Mouse (Mus musculus) heart, embryonic 12.5 days (tissue): ENCODE results near the gene Vps35l. TPM values are rescaled to one million over a fixed set of nuclear protein-coding genes. Genes with fewer than 3 reads are reported as not detected.

Source experiments
- ATAC-seq: fragments of 200-750 bp; cut with Nextera tagmentation; 2 replicates; pipeline ENCODE4 v1.8.0; 2017; ENCODE audit warnings: moderate TSS enrichment, moderate library complexity; ENCODE audit not compliant: insufficient number of reproducible peaks, low FRiP score
- H3K27ac ChIP-seq: fragments of 300-500 bp; sonication (generic); 2 replicates; pipeline ENCODE4 v1.5.1; 2016; ENCODE audit warnings: mild to moderate bottlenecking, moderate library complexity; ENCODE audit not compliant: poor library complexity, severe bottlenecking
- H3K27me3 ChIP-seq: fragments of 300-500 bp; sonication (generic); replicated peaks from 2 replicates; pipeline ENCODE4 v1.6.1; 2016; ENCODE audit warnings: mild to moderate bottlenecking, moderate library complexity
- H3K36me3 ChIP-seq: fragments of 300-500 bp; sonication (generic); 2 replicates; pipeline ENCODE4 v1.6.1; 2016; ENCODE audit warnings: mild to moderate bottlenecking, moderate library complexity
- H3K4me1 ChIP-seq: fragments of 300-500 bp; sonication (generic); replicated peaks from 2 replicates; pipeline ENCODE4 v1.6.1; 2016; ENCODE audit warnings: mild to moderate bottlenecking
- H3K4me2 ChIP-seq: fragments of 300-500 bp; sonication (generic); 2 replicates; pipeline ENCODE4 v1.6.1; 2016; ENCODE audit warnings: mild to moderate bottlenecking, moderate library complexity
- H3K4me3 ChIP-seq: fragments of 300-500 bp; sonication (generic); 2 replicates; pipeline ENCODE4 v1.5.1; 2016; ENCODE audit warnings: mild to moderate bottlenecking
- H3K9ac ChIP-seq: fragments of 300-500 bp; sonication (generic); 2 replicates; pipeline ENCODE4 v1.6.1; 2016; ENCODE audit warnings: mild to moderate bottlenecking, moderate library complexity
- H3K9me3 ChIP-seq: fragments of 300-500 bp; sonication (generic); replicated peaks from 2 replicates; pipeline ENCODE4 v1.6.1; 2016; ENCODE audit warnings: mild to moderate bottlenecking, moderate library complexity
- WGBS: fragments of 180-500 bp; shearing (Covaris S2); methylation state at CpG from one replicate; pipeline ENCODE4 v1.1.7; 2016; 5-methylcytosine and 5-hydroxymethylcytosine counted together
- polyA plus RNA-seq: library from polyadenylated mRNA; unstranded; fragments of >200 nt; fragmentation: Nextera tagmentation; extraction: Ambion mirVana; gene quantifications from 2 replicates; pipeline ENCODE4 v1.2.1, GENCODE M21; 2016

Gene Vps35l
- polyA plus RNA-seq, 1 experiment from 2014 or later = 55.7 TPM

GRCm38 (mm10) chr7:118821356-118821755, 81.3 kb downstream of the Vps35l start:
- Histone ChIP-seq H3K27me3 (no peaks in the 10 kb centered on the region), H3K9ac (0 out of 2 replicates have a peak overlapping the region, but pooled peaks have one; percentile 15), H3K4me3 (no peak overlapping the region), H3K4me1 (peaks cover 9% of the 10 kb centered on the region), H3K27ac (no peak overlapping the region), H3K9me3 (no peaks in the 10 kb centered on the region), H3K36me3 (peaks cover 38% of the 10 kb centered on the region), H3K4me2 (no peak overlapping the region)
- ATAC-seq = no peak
- 56% methylated on average over 7 of the region's 7 CpGs for WGBS

DNA sequence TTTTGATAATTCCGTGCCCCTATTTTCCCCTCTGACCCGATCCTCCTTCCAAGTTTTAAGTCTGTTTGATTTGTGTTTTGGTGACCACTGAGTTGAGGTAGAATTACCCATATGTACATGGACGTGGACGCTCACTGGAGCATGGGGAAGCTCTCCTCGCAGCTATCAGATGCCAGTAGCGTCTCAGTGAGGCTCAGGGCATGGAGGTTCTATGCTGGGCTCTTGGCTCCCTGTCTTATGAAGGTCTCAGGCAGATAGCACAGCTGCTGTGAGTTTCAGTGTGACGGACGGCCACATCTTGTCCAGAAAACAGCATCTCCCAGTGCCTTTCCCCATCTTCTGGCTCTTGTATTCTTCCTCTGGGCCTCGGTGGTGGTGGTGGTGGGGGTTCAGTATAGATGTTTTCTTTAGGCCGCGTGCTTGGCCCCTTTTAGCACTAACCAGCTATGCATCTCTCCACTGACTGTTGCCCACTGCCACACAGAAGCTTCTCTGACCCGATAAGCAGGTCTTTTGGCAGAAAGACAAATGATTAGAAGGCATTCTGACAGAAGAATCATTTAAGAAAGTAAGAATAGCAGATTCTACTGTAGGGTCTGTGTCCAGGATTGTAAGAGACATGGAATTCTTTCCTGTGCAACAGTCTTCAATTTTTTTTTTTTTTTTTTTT, 82.0 kb downstream of the Vps35l start:
- no peak for ATAC-seq
- Histone ChIP-seq H3K36me3 (peaks cover 38% of the 10 kb centered on the region), H3K4me1 (peaks cover 9% of the 10 kb centered on the region), H3K4me2 (no peak overlapping the region), H3K9me3 (no peaks in the 10 kb centered on the region), H3K27me3 (no peaks in the 10 kb centered on the region), H3K4me3 (no peak overlapping the region), H3K27ac (no peak overlapping the region), H3K9ac (no peak overlapping the region)
- WGBS = 81% methylated on average over 12 of the region's 12 CpGs

DNA sequence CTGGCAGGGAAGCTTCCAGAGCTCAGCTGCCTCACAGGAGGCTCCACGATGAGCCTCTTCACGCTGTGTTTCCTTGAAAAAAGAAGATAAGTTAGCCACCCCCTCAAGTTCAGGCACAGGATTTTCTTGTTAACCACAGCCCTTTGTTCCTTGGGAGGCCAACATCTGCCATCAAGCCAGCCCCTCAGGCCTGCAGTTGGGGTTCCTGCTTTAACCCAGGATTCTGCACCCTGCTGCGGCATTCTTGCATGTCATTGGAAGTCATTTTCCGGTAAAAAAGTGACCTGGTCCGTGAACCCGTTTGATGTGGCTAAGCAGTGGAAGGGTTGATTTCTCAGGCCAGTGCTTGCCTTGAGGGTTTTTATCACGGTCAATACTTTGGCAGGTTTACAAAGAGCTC, 84.4 kb downstream of the Vps35l start:
- ATAC-seq = no peak
- Histone ChIP-seq H3K27me3 (no peaks in the 10 kb centered on the region), H3K4me1 (peaks cover 9% of the 10 kb centered on the region), H3K4me2 (no peak overlapping the region), H3K9ac (no peak overlapping the region), H3K36me3 (peaks cover 28% of the 10 kb centered on the region), H3K27ac (no peak overlapping the region), H3K4me3 (no peak overlapping the region), H3K9me3 (no peaks in the 10 kb centered on the region)
- WGBS = 72% methylated on average over 7 of the region's 7 CpGs

GRCm38 (mm10) chr7:118827975-118828416, 88.0 kb downstream of the Vps35l start:
- 0 out of 2 replicates have a peak, but pooled peaks have one; percentile 48 for ATAC-seq
- H3K4me1 ChIP-seq = no peaks in the 10 kb centered on the region
- H3K27me3 ChIP-seq = no peaks in the 10 kb centered on the region
- H3K36me3 ChIP-seq = peaks cover 39% of the 10 kb centered on the region
- no peaks in the 10 kb centered on the region for H3K9me3 ChIP-seq
- H3K9ac ChIP-seq = no peak overlapping the region
- no peak overlapping the region for H3K4me2 ChIP-seq
- no peak overlapping the region for H3K4me3 ChIP-seq
- 67% methylated on average over 5 of the region's 5 CpGs for WGBS
- no peak overlapping the region for H3K27ac ChIP-seq

DNA sequence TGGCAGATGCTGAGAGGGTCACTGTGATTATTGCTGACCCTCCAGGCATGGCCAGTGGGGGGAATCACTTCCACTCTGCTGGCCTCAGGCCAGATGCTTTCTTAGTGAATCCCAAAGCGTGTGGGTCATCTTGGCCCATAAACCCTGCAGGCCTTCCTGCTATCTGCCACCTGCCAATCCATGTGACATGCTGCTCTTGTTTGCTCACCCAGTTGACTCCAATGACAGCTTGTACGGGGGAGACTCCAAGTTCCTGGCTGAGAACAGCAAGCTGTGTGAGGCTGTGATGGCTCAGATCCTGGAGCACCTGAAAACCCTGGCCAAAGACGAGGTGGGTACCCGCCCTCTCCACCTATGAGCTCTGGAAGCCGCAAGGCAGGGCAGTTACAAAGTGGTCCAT, 97.9 kb downstream of the Vps35l start:
- Histone ChIP-seq H3K36me3 (peaks cover 83% of the 10 kb centered on the region), H3K27ac (no peak overlapping the region), H3K4me1 (no peaks in the 10 kb centered on the region), H3K9me3 (no peaks in the 10 kb centered on the region; the same call in 1 of the 2 replicates), H3K9ac (no peak overlapping the region), H3K4me3 (no peak overlapping the region), H3K4me2 (no peak overlapping the region), H3K27me3 (no peaks in the 10 kb centered on the region)
- no peak for ATAC-seq
- 75% methylated on average over 5 of the region's 5 CpGs for WGBS

DNA sequence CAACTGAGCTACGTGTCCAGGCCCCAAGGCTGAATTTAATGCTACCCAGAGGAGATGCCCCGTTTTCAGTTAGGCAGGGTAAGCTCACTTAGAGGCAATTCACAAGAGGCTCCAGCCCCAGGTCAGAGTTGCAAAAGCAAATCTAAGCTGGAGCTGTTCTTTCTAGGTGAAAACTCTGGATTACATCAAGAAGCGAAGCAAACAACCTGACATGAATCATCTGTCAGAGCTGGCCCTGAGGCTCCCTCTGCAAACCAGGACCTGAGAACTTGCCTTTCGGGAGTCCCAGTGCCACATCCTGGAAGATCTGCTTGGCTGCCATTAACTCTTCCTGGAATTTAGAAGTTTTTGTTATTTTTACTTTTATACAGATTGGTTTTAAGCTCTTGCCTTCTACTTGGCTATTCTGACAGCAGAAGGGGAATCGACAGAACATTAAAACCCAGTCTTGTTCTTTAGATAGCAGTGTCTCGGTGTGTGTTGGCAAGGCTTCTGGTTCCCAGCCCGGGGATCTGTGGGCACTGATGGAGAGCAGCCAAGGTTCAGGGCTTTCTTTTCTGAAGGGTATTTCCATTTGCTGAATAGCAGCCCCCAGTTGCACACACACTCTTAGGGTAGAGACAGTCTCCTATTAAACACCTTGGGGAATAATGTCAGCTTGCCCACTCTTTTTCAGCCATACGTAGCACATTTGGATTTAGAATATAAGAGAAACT, 101.2 kb downstream of the Vps35l start:
- Histone ChIP-seq H3K9me3 (no peaks in the 10 kb centered on the region; the same call in 1 of the 2 replicates), H3K4me3 (no peak overlapping the region), H3K4me2 (no peak overlapping the region), H3K4me1 (no peaks in the 10 kb centered on the region), H3K27ac (peak overlapping the region; percentile 7; the same call in 1 of the 2 replicates), H3K36me3 (peaks cover 84% of the 10 kb centered on the region), H3K9ac (no peak overlapping the region), H3K27me3 (no peaks in the 10 kb centered on the region)
- 68% methylated on average over 8 of the region's 8 CpGs for WGBS
- no peak for ATAC-seq

GRCm38 (mm10) chr7:118841796-118842195, 101.8 kb downstream of the Vps35l start:
- no peaks in the 10 kb centered on the region; the same call in 1 of the 2 replicates for H3K9me3 ChIP-seq
- H3K4me2 ChIP-seq = no peak overlapping the region
- no peaks in the 10 kb centered on the region for H3K27me3 ChIP-seq
- no peak overlapping the region for H3K27ac ChIP-seq
- no peak overlapping the region for H3K9ac ChIP-seq
- no peaks in the 10 kb centered on the region for H3K4me1 ChIP-seq
- ATAC-seq = no peak
- 53% methylated on average over 1 of the region's 1 CpGs for WGBS
- H3K36me3 ChIP-seq = peaks cover 84% of the 10 kb centered on the region
- no peak overlapping the region for H3K4me3 ChIP-seq

GRCm38 (mm10) chr7:118842938-118843337, 102.9 kb downstream of the Vps35l start:
- Histone ChIP-seq H3K4me3 (no peak overlapping the region), H3K4me2 (no peak overlapping the region), H3K9ac (no peak overlapping the region), H3K27me3 (no peaks in the 10 kb centered on the region), H3K4me1 (peaks cover 2% of the 10 kb centered on the region), H3K9me3 (no peaks in the 10 kb centered on the region; the same call in 1 of the 2 replicates), H3K27ac (no peak overlapping the region), H3K36me3 (peaks cover 84% of the 10 kb centered on the region)
- ATAC-seq = no peak
- 74% methylated on average over 4 of the region's 4 CpGs for WGBS

DNA sequence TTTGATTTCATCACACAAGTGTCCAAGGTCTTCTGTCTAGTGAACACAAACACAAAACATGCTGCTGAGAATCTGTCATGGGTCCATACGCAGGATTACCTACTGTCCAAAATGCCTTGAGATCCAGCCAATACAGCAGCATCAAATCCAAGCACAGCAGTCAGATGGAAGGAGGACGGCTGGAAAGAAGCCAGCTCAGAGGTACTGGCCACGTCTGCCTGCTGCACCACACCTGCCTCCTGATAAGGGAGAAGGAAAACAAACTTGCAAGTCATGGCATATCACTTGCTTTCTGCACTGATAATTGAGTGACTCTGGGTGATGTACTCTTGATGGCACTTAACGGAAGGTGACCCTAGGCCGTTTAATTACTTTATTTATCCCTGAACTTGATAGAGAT, 105.1 kb downstream of the Vps35l start:
- H3K4me1 ChIP-seq = peaks cover 24% of the 10 kb centered on the region
- H3K27me3 ChIP-seq = no peaks in the 10 kb centered on the region
- H3K9ac ChIP-seq = no peak overlapping the region
- H3K36me3 ChIP-seq = peaks cover 89% of the 10 kb centered on the region
- 62% methylated on average over 5 of the region's 5 CpGs for WGBS
- ATAC-seq = no peak
- H3K9me3 ChIP-seq = no peaks in the 10 kb centered on the region
- H3K4me3 ChIP-seq = no peak overlapping the region
- H3K4me2 ChIP-seq = no peak overlapping the region
- H3K27ac ChIP-seq = no peak overlapping the region

GRCm38 (mm10) chr7:118846329-118846728, 106.3 kb downstream of the Vps35l start:
- Histone ChIP-seq H3K27ac (no peak overlapping the region), H3K36me3 (peaks cover 93% of the 10 kb centered on the region), H3K4me3 (no peak overlapping the region), H3K27me3 (no peaks in the 10 kb centered on the region), H3K4me2 (no peak overlapping the region), H3K4me1 (peaks cover 36% of the 10 kb centered on the region), H3K9me3 (no peaks in the 10 kb centered on the region), H3K9ac (no peak overlapping the region)
- 90% methylated on average over 4 of the region's 4 CpGs for WGBS
- ATAC-seq = no peak

DNA sequence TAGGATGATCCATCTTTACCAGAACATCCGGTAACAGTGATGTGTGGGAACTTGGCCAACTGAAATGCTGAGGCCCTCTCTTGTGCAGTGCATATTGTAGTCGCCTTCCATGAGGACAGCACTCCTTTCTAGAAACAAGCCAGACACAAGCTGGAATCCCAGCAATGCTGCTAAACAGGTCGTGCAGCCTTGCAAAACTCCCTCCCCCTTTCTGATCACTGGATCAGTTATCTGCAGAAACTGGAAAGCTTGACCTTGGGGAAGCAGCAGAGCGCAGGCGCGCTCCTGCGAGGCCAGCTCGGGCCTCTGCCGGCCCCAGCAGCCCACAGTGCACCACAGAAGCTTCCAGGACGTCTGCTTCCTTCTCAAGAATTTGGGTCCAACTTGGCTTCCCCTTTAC, 108.8 kb downstream of the Vps35l start:
- peak overlapping the region; percentile 80 for H3K27ac ChIP-seq
- 0 out of 2 replicates have a peak, but pooled peaks have one; percentile 24 for ATAC-seq
- no peak overlapping the region for H3K9ac ChIP-seq

More for the DNA sequence above, 108.8 kb downstream of the Vps35l start:
- H3K4me1 ChIP-seq = peaks cover 39% of the 10 kb centered on the region
- no peaks in the 10 kb centered on the region for H3K27me3 ChIP-seq
- H3K4me3 ChIP-seq = no peak overlapping the region
- no peak overlapping the region for H3K4me2 ChIP-seq
- peaks cover 93% of the 10 kb centered on the region for H3K36me3 ChIP-seq
- 45% methylated on average over 10 of the region's 10 CpGs for WGBS
- no peaks in the 10 kb centered on the region for H3K9me3 ChIP-seq
